Mouse (Mus musculus) limb, embryonic 11.5 days (tissue): ENCODE data around the gene Itih5. TPM values are rescaled to one million over a fixed set of nuclear protein-coding genes. Genes with fewer than 3 reads are reported as not detected.

Experiments used
- ATAC-seq: fragments of 200-750 bp; cut with Nextera tagmentation; 2 replicates; pipeline ENCODE4 v1.8.0; 2017; ENCODE audit warnings: low read depth; ENCODE audit not compliant: insufficient number of reproducible peaks, low FRiP score, low TSS enrichment
- DNase-seq: peaks from one replicate; pipeline ENCODE4 v3.0.0-alpha.2; 2015; ENCODE audit warnings: low spot score
- H3K27ac ChIP-seq: fragments of 300-500 bp; sonication (generic); replicated peaks from 2 replicates; pipeline ENCODE4 v1.5.1; 2014; ENCODE audit warnings: low read depth, mild to moderate bottlenecking, low read length
- H3K27me3 ChIP-seq: fragments of 300-500 bp; sonication (generic); 2 replicates; pipeline ENCODE4 v1.6.1; 2014; ENCODE audit warnings: mild to moderate bottlenecking, low read length, mixed read lengths; ENCODE audit not compliant: control insufficient read depth, insufficient read depth
- H3K36me3 ChIP-seq: fragments of 300-500 bp; sonication (generic); 2 replicates; pipeline ENCODE4 v1.6.1; 2014; ENCODE audit warnings: mild to moderate bottlenecking, low read length, moderate library complexity, mixed read lengths; ENCODE audit not compliant: control insufficient read depth, insufficient read depth
- H3K4me1 ChIP-seq: fragments of 300-500 bp; sonication (generic); 2 replicates; pipeline ENCODE4 v1.6.1; 2014; ENCODE audit warnings: low read length, mixed read lengths; ENCODE audit not compliant: control insufficient read depth, insufficient read depth
- H3K4me2 ChIP-seq: fragments of 300-500 bp; sonication (generic); 2 replicates; pipeline ENCODE4 v1.6.1; 2014; ENCODE audit warnings: low read depth, mild to moderate bottlenecking, moderate library complexity; ENCODE audit not compliant: severe bottlenecking
- H3K4me3 ChIP-seq: fragments of 300-500 bp; sonication (generic); 2 replicates; pipeline ENCODE4 v1.5.1; 2014; ENCODE audit warnings: low read depth, low read length
- H3K9ac ChIP-seq: fragments of 300-500 bp; sonication (generic); 2 replicates; pipeline ENCODE4 v1.6.1; 2014; ENCODE audit warnings: mild to moderate bottlenecking, low read length
- H3K9me3 ChIP-seq: fragments of 300-500 bp; sonication (generic); 2 replicates; pipeline ENCODE4 v1.6.1; 2016; ENCODE audit warnings: low read length; ENCODE audit not compliant: control insufficient read depth
- WGBS: fragments of 180-500 bp; shearing (Covaris S2); extraction: QIAGEN DNeasy Blood & Tissue Kit; methylation state at CpG from one replicate; pipeline ENCODE4 v1.1.7; 2014; 5-methylcytosine and 5-hydroxymethylcytosine counted together
- polyA plus RNA-seq: library from polyadenylated mRNA; unstranded; fragments of >200 nt; fragmentation: Nextera tagmentation; extraction: Ambion mirVana; gene quantifications from 2 replicates; pipeline ENCODE4 v1.2.1, GENCODE M21; 2014

The Itih5 gene
- polyA plus RNA-seq, 1 experiment from 2014 or later, result 2.0 TPM

GRCm38 (mm10) chr2:10195162-10195561 is 41.8 kb downstream of the Itih5 start:
- Histone ChIP-seq H3K36me3 (no peaks in the 10 kb centered on the region), H3K27me3 (no peaks in the 10 kb centered on the region), H3K9me3 (no peaks in the 10 kb centered on the region), H3K4me2 (no peak overlapping the region), H3K4me3 (no peak overlapping the region), H3K4me1 (no peaks in the 10 kb centered on the region), H3K9ac (no peak overlapping the region), H3K27ac (no peak overlapping the region)
- ATAC-seq, result no peak
- 89% methylated on average over 3 of the region's 3 CpGs for WGBS
- no peak for DNase-seq

DNA sequence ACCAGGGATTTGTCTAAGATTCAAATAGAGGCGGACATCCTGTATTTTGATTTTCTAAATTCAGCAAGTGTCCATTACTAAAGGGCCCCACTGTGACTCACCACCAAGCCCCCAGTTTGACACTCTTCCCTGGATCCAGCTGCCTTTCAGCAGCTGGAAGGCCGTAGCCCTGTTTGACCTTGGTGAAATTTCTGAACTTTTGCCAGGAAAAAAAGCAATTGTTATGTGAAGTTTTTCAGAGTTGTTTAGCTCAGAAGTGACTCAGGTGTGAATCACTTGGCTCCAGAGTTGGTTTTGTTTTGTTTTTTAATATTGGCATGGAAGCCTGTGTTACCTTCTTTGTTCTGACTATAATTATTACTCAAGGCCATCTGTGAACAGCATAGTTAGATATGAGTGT is 46.0 kb downstream of the Itih5 start:
- Histone ChIP-seq H3K4me1 (no peaks in the 10 kb centered on the region), H3K9me3 (no peaks in the 10 kb centered on the region), H3K9ac (no peak overlapping the region), H3K27me3 (no peaks in the 10 kb centered on the region), H3K27ac (no peak overlapping the region), H3K36me3 (no peaks in the 10 kb centered on the region), H3K4me2 (no peak overlapping the region), H3K4me3 (no peak overlapping the region)
- DNase-seq, result no peak
- 89% methylated on average over 2 of the region's 2 CpGs for WGBS
- no peak for ATAC-seq

GRCm38 (mm10) chr2:10200736-10201285 is 47.4 kb downstream of the Itih5 start:
- Histone ChIP-seq H3K27ac (no peak overlapping the region), H3K9ac (no peak overlapping the region), H3K9me3 (no peaks in the 10 kb centered on the region), H3K27me3 (no peaks in the 10 kb centered on the region), H3K36me3 (no peaks in the 10 kb centered on the region), H3K4me2 (no peak overlapping the region), H3K4me3 (no peak overlapping the region), H3K4me1 (no peaks in the 10 kb centered on the region)
- DNase-seq (no peak), ATAC-seq (no peak)
- WGBS, result 72% methylated on average over 3 of the region's 3 CpGs

DNA sequence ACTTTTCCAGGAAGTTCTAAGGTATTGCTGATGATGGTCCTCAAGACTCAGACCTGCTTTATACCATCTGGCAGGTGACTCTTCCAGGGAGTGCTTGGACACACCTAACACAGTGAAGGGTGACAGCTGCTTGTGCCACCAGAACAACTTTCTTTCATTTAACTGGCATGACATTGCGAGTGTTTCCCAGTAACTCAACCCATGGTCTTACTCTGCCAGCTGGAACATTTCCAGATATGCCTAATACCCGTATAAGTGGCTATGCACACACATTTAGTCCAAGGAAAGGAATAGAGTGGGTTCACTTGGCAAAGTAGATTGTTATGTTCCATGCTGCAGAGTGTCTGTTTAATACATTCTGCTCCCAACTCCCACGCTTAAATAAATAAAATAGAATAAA is 50.9 kb downstream of the Itih5 start:
- Histone ChIP-seq H3K36me3 (no peaks in the 10 kb centered on the region), H3K4me2 (no peak overlapping the region), H3K27ac (no peak overlapping the region), H3K4me1 (no peaks in the 10 kb centered on the region), H3K27me3 (no peaks in the 10 kb centered on the region), H3K9me3 (no peaks in the 10 kb centered on the region), H3K4me3 (no peak overlapping the region), H3K9ac (no peak overlapping the region)
- DNase-seq, result no peak
- WGBS, result 86% methylated on average over 3 of the region's 3 CpGs
- no peak for ATAC-seq

DNA sequence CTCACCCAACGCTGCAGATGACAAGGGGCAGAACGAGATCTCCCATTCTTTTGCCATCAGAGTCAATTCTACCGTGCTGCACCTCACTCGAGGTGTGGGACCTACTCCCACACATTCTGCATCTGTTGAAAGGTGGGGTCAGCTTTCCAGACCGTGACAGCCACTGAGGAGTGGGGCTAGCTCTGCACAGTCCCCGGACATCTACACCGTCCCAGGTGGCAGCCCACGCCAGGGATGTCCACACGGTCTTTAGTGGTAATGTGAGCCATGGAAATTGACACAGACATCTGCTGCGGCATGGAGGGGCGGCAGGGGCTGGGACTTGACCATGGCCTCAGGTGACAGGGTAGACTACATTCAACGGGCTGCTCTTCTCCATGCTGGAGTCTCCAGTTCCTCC is 60.1 kb downstream of the Itih5 start:
- no peak for ATAC-seq
- DNase-seq, result no peak
- 86% methylated on average over 12 of the region's 12 CpGs for WGBS

GRCm38 (mm10) chr2:10215876-10216565 is 62.6 kb downstream of the Itih5 start:
- no peaks in the 10 kb centered on the region for H3K4me1 ChIP-seq
- DNase-seq (no peak), ATAC-seq (no peak)
- no peaks in the 10 kb centered on the region for H3K36me3 ChIP-seq
- no peaks in the 10 kb centered on the region for H3K9me3 ChIP-seq
- H3K4me3 ChIP-seq, result no peak overlapping the region
- H3K9ac ChIP-seq, result no peak overlapping the region
- H3K4me2 ChIP-seq, result no peak overlapping the region
- H3K27me3 ChIP-seq, result no peaks in the 10 kb centered on the region
- H3K27ac ChIP-seq, result no peak overlapping the region; the same call in 1 of the 2 replicates
- 88% methylated on average over 7 of the region's 7 CpGs for WGBS

More for the DNA sequence above, 60.1 kb downstream of the Itih5 start:
- H3K9ac ChIP-seq, result no peak overlapping the region
- H3K27ac ChIP-seq, result no peak overlapping the region
- no peaks in the 10 kb centered on the region for H3K9me3 ChIP-seq
- H3K4me2 ChIP-seq, result no peak overlapping the region
- no peaks in the 10 kb centered on the region for H3K27me3 ChIP-seq
- no peaks in the 10 kb centered on the region for H3K36me3 ChIP-seq
- no peak overlapping the region for H3K4me3 ChIP-seq
- H3K4me1 ChIP-seq, result no peaks in the 10 kb centered on the region

DNA sequence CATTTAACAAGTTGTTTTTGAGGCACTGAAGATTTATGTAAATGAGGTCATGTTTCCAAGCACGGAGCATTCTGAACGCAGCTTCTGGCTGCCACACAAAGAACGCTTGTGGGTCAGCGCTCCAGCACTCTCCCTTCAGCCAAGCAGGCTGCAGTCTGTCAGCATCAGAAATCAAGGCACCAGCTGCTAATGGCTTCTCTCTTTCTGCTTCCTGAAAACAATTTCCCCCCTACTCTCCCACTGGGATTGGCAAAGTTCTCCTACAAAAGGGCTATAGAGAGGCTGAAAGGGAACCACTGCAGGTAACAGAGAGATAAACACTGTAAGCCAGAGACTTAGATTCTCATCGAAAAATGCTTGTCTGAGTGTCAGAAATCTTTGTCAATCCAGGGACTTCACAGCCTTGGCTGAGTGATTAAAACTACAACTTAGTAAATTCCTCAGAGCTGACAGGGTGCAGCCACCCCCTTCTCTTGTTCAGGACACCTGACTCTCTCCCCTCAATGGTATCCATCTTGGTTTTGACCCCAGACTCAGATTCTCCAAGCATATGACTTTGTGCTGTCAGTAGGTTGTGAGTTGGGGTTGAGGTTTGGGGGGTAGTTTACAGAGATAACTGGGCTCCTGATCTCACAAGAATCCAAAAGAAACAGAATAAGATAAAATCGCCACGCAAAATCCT is 63.3 kb downstream of the Itih5 start:
- Histone ChIP-seq H3K27ac (no peak overlapping the region; the same call in 1 of the 2 replicates), H3K27me3 (no peaks in the 10 kb centered on the region), H3K36me3 (no peaks in the 10 kb centered on the region), H3K4me3 (no peak overlapping the region), H3K4me1 (no peaks in the 10 kb centered on the region), H3K4me2 (no peak overlapping the region), H3K9ac (no peak overlapping the region), H3K9me3 (no peaks in the 10 kb centered on the region)
- WGBS, result 45% methylated on average over 7 of the region's 7 CpGs
- no peak for ATAC-seq
- peak; percentile 28 for DNase-seq

DNA sequence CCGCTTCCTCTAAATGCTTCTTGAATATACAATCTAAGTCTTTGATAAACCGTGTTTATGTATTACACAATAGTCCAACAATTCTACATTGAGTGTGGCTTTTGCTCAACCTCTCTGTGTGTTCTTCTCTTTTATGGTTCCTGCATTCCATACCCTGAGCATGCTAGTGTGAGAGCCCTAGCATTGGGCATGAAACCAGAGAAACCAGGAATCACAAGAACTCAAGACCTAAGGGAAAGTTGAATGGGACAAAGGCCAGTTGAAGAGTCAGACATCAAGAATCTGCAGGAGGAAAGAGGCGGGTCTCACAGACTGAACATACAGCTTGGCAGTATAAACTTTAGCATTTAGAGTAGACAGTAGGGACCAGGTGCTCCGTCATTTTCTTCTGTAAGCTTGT is 68.5 kb downstream of the Itih5 start:
- ATAC-seq (no peak), DNase-seq (no peak)
- H3K9ac ChIP-seq, result no peak overlapping the region
- no peaks in the 10 kb centered on the region for H3K9me3 ChIP-seq
- H3K4me2 ChIP-seq, result no peak overlapping the region
- no peaks in the 10 kb centered on the region for H3K27me3 ChIP-seq
- no peaks in the 10 kb centered on the region for H3K4me1 ChIP-seq
- H3K27ac ChIP-seq, result no peak overlapping the region
- no peak overlapping the region for H3K4me3 ChIP-seq
- no peaks in the 10 kb centered on the region for H3K36me3 ChIP-seq
- 87% methylated on average over 4 of the region's 4 CpGs for WGBS
